Mouse (Mus musculus) right cerebral cortex, postnatal 14 days (tissue): ENCODE measurements at regions not wholly inside any gene's neighbourhood (a gene's known extent, or its start where the extent isn't known, plus 50 kb on each side); places are given as distances from the start of the nearest gene placed in this dataset.
"Not testable (repeated sequence)": the region's sequence is repeated elsewhere in the genome, so short reads cannot be mapped to it uniquely, and the experiment has no call there.

Source experiments
- DNase-seq: peaks from one replicate; pipeline ENCODE4 v3.0.0; 2022

- DNase-seq, result no peak
Measured at GRCm38 (mm10) chr8:88064414-88065110, 54.0 kb upstream of the Cnep1r1 start.

GRCm38 (mm10) chr8:88059107-88059506 lies 59.5 kb upstream of the Cnep1r1 start:
- DNase-seq, result not testable (repeated sequence)

- DNase-seq, result no peak
Measured at GRCm38 (mm10) chr8:88057686-88058234, 60.8 kb upstream of the Cnep1r1 start.

- DNase-seq, result no peak
Measured at GRCm38 (mm10) chr8:88050651-88051050, 67.9 kb upstream of the Cnep1r1 start.

- no peak for DNase-seq
Measured at GRCm38 (mm10) chr8:88049091-88049490, 69.5 kb upstream of the Cnep1r1 start.

- no peak for DNase-seq
Measured at GRCm38 (mm10) chr8:88045995-88046394, 72.6 kb upstream of the Cnep1r1 start.

GRCm38 (mm10) chr8:88039286-88039685 lies 79.3 kb upstream of the Cnep1r1 start:
- DNase-seq, result no peak

GRCm38 (mm10) chr8:88037994-88038393 lies 78.6 kb upstream of the Zfp423 start:
- DNase-seq, result no peak

- no peak for DNase-seq
Measured at GRCm38 (mm10) chr8:88033054-88033453, 73.7 kb upstream of the Zfp423 start.

GRCm38 (mm10) chr8:88024496-88024895 lies 65.1 kb upstream of the Zfp423 start:
- no peak for DNase-seq

GRCm38 (mm10) chr8:88023423-88023822 lies 64.0 kb upstream of the Zfp423 start:
- peak; percentile 30 for DNase-seq

GRCm38 (mm10) chr8:88022776-88023385 lies 63.5 kb upstream of the Zfp423 start:
- no peak for DNase-seq

GRCm38 (mm10) chr8:88019243-88020115 lies 60.1 kb upstream of the Zfp423 start:
- no peak for DNase-seq

- DNase-seq, result no peak
Measured at GRCm38 (mm10) chr8:88018494-88018893, 59.1 kb upstream of the Zfp423 start.

- no peak for DNase-seq
Measured at GRCm38 (mm10) chr8:88012177-88012825, 52.9 kb upstream of the Zfp423 start.

- DNase-seq, result peak; percentile 43
Measured at GRCm38 (mm10) chr8:88010566-88010965, 51.2 kb upstream of the Zfp423 start.

- no peak for DNase-seq
Measured at GRCm38 (mm10) chr8:88009878-88010277, 50.5 kb upstream of the Zfp423 start.
